Mouse (Mus musculus): ENCODE measurements around the gene Pde4b. TPM values are rescaled to one million over a fixed set of nuclear protein-coding genes. Genes with fewer than 3 reads are reported as not detected.

Gene Pde4b
- polyA plus RNA-seq, 1 experiment, result 11.5 TPM

DNA sequence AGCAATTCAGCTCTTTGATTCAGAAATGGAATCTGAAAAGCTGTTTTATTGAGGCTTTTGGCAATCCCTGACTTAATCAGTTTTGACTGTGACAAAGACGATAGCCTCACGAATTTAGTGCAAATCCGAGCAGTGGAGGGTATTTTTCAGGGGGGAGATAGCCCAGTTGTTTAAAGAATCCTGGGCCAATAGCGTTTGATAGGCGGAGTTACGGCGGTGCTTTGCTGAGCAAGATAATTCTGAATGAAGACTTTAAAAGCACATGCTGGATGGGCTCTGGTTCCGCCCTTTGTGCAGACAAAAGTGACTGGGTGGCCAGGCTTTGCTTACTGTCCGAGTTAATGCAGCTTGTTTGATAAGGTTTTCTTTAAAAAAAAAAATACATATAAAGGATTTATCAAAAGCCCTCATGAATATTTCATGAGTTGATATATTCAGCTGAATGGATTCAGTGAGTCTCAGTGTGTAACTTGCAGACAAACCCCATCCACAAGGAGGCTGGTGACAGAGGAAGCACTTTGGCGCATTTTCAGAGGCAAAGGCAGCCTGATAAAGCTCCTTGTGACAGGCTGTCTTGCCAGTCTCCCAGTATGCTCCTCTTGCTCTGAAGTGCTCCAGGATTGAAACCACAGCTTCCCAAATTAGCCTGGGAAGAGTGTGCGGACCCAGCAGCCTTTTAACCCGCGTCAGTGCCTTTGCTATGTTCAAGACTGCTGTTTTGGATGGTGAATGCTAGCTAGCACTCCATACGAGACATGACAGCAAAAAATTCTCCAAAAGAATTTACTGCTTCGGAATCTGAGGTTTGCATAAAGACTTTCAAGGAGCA lies 167.3 kb downstream of the Pde4b start:
- no peak overlapping the region for H3K27ac ChIP-seq (ENCODE audit: insufficient read depth, low read depth, low read length)
- no peaks in the 10 kb centered on the region for H3K36me3 ChIP-seq (ENCODE audit: control insufficient read depth, insufficient read depth, low read length)
- no peaks in the 10 kb centered on the region for H3K27me3 ChIP-seq (replicated peaks; ENCODE audit: control insufficient read depth, insufficient read depth, low read length)
- no peak overlapping the region for H3K4me3 ChIP-seq (ENCODE audit: insufficient read depth, low read depth, low read length)
- 11% methylated on average over 15 of the region's 15 CpGs for WGBS
- TF ChIP-seq CTCF (conservative IDR thresholded peaks at IDR 0.05; ENCODE audit: insufficient read depth, insufficient read length, low read depth, low read length), result no peak
- DNase-seq, result peak; percentile 10
- H3K4me1 ChIP-seq (ENCODE audit: control insufficient read depth, insufficient read depth, low read length), result no peaks in the 10 kb centered on the region

DNA sequence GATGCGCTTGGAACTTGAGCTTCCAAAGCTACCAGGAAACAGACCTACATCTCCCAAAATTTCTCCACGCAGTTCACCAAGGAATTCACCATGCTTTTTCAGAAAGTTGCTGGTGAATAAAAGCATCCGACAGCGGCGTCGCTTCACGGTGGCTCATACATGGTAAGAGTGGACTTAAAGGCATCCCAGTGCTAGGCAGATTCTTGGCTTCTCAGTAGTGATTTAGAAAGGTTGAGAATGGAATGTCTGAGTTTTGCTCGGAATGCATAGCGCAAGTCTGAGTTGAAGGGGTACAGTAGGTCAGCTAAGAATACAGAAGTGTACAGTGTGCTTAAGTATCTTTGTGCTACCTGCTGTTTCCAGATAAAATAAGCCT lies 167.9 kb downstream of the Pde4b start:
- Histone ChIP-seq H3K4me1 (ENCODE audit: control insufficient read depth, insufficient read depth, low read length) (no peaks in the 10 kb centered on the region), H3K27me3 (replicated peaks; ENCODE audit: control insufficient read depth, insufficient read depth, low read length) (no peaks in the 10 kb centered on the region), H3K27ac (ENCODE audit: insufficient read depth, low read depth, low read length) (no peak overlapping the region), H3K4me3 (ENCODE audit: insufficient read depth, low read depth, low read length) (no peak overlapping the region), H3K36me3 (ENCODE audit: control insufficient read depth, insufficient read depth, low read length) (no peaks in the 10 kb centered on the region)
- no peak for DNase-seq
- WGBS, result 40% methylated on average over 9 of the region's 9 CpGs
- TF ChIP-seq CTCF (conservative IDR thresholded peaks at IDR 0.05; ENCODE audit: insufficient read depth, insufficient read length, low read depth, low read length) (no peak), POLR2A (IDR thresholded peaks at IDR 0.05; ENCODE audit: low read depth, low read length) (no peak)

DNA sequence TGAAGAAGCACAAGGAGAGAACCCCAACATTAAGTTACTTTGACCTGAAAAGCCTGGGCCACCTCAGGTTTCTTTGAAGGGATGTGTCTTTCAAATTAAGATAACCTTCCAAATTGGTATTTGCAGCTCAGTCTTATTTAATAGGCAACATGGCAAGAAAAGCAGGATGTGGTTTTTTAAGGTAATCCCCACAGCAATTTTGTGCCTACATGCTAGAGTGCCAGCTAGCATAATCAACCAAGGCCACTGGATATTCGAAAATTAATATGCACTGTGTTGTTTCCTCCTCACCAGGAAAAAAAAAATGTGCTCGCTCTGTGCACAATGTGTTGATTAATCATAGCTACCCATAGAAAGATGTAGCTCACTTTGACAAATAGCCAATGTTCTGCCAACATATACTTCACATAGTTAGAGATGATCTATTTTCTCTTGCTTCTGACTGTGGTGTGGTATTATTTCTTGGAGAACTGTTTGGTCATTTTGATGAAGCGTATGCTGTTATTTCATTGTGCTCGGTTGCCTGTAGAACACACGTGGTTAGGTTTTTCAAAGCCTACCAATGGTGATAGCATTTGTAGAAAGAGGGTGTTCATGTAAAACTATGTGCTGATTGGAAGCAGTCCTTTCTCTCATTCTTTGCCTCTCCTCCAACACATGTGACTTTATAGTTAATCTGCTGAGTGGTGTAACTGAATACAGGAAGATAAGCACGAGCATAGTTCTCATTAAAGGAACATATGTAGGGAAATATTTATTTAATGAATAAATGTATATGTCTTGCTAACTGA lies 169.0 kb downstream of the Pde4b start:
- H3K36me3 ChIP-seq (ENCODE audit: control insufficient read depth, insufficient read depth, low read length), result no peaks in the 10 kb centered on the region
- no peaks in the 10 kb centered on the region for H3K4me1 ChIP-seq (ENCODE audit: control insufficient read depth, insufficient read depth, low read length)
- no peaks in the 10 kb centered on the region for H3K27me3 ChIP-seq (replicated peaks; ENCODE audit: control insufficient read depth, insufficient read depth, low read length)
- H3K4me3 ChIP-seq (ENCODE audit: insufficient read depth, low read depth, low read length), result no peak overlapping the region
- H3K27ac ChIP-seq (ENCODE audit: insufficient read depth, low read depth, low read length), result no peak overlapping the region
- WGBS, result 89% methylated on average over 6 of the region's 6 CpGs
- TF ChIP-seq POLR2A (IDR thresholded peaks at IDR 0.05; ENCODE audit: low read depth, low read length), result no peak
- no peak for TF ChIP-seq CTCF (conservative IDR thresholded peaks at IDR 0.05; ENCODE audit: insufficient read depth, insufficient read length, low read depth, low read length)
- DNase-seq, result no peak

DNA sequence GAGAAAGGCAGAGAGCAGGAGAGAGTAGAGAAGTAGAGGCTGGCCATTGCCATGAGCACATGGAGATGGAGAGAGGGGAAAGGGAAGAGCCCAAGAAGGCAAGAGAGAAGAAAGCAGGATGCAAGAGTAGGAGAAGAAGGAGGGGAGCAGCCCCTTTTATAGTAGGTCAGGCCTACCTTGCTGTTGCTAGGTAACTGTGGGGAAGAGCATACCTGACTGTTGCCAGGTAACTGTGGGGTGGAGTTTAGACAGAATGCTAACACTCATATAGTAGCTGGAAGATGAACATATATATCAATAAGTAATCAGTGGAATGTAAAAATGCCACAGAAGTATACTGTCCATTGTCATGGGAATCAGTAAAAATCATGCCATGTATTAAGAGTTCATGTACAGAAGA lies 172.9 kb downstream of the Pde4b start:
- Histone ChIP-seq H3K27me3 (replicated peaks; ENCODE audit: control insufficient read depth, insufficient read depth, low read length) (no peaks in the 10 kb centered on the region), H3K27ac (ENCODE audit: insufficient read depth, low read depth, low read length) (no peak overlapping the region), H3K4me3 (ENCODE audit: insufficient read depth, low read depth, low read length) (no peak overlapping the region), H3K4me1 (ENCODE audit: control insufficient read depth, insufficient read depth, low read length) (no peaks in the 10 kb centered on the region), H3K36me3 (ENCODE audit: control insufficient read depth, insufficient read depth, low read length) (no peaks in the 10 kb centered on the region)
- TF ChIP-seq CTCF (conservative IDR thresholded peaks at IDR 0.05; ENCODE audit: insufficient read depth, insufficient read length, low read depth, low read length) (no peak), POLR2A (IDR thresholded peaks at IDR 0.05; ENCODE audit: low read depth, low read length) (no peak)
- no peak for DNase-seq

DNA sequence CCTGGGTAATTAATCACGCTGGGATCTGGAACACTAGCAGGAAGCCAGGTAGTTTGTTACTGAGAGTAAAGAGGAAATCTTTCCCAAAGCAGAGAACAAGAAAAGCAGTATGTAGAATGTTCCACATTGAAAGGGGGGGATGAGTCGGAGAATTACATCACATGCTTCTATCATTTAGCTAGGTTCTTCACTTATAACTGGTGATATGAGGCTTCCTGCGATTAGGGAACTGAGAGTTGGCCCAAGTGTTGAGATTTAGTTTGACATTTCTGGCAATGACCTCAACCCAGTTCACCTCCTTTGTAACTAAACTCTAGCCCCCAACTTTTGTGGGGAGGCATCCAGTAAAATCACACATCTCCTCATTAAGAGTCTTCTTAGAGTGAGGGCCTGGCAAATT lies 185.0 kb downstream of the Pde4b start:
- H3K4me3 ChIP-seq (ENCODE audit: insufficient read depth, low read depth, low read length), result no peak overlapping the region
- no peaks in the 10 kb centered on the region for H3K36me3 ChIP-seq (ENCODE audit: control insufficient read depth, insufficient read depth, low read length)
- H3K27ac ChIP-seq (ENCODE audit: insufficient read depth, low read depth, low read length), result no peak overlapping the region
- WGBS, result 73% methylated on average over 3 of the region's 3 CpGs
- TF ChIP-seq POLR2A (IDR thresholded peaks at IDR 0.05; ENCODE audit: low read depth, low read length) (no peak), CTCF (conservative IDR thresholded peaks at IDR 0.05; ENCODE audit: insufficient read depth, insufficient read length, low read depth, low read length) (no peak)
- H3K4me1 ChIP-seq (ENCODE audit: control insufficient read depth, insufficient read depth, low read length), result no peaks in the 10 kb centered on the region
- H3K27me3 ChIP-seq (replicated peaks; ENCODE audit: control insufficient read depth, insufficient read depth, low read length), result no peaks in the 10 kb centered on the region
- DNase-seq, result no peak

DNA sequence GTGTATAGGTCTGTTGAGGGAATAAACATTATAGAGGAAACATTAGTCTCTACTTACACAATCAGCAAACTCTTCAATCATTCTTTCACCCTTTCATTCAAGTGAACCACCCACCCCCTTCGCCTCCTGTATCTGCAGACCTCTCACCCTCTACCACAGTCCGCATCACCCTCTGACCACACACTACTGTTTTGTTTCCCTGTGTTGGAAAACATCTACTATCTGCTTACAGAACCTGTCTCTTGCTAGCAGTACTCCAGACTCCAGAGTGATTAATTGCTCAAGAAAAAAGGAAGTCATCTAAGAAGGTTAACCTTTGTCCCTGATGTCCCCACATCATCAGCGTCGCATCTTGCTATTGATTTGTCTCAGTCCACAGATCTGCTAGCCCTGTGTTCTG lies 185.4 kb downstream of the Pde4b start:
- no peaks in the 10 kb centered on the region for H3K4me1 ChIP-seq (ENCODE audit: control insufficient read depth, insufficient read depth, low read length)
- no peak for TF ChIP-seq POLR2A (IDR thresholded peaks at IDR 0.05; ENCODE audit: low read depth, low read length)
- TF ChIP-seq CTCF (conservative IDR thresholded peaks at IDR 0.05; ENCODE audit: insufficient read depth, insufficient read length, low read depth, low read length), result no peak
- H3K4me3 ChIP-seq (ENCODE audit: insufficient read depth, low read depth, low read length), result no peak overlapping the region
- H3K27me3 ChIP-seq (replicated peaks; ENCODE audit: control insufficient read depth, insufficient read depth, low read length), result no peaks in the 10 kb centered on the region
- H3K27ac ChIP-seq (ENCODE audit: insufficient read depth, low read depth, low read length), result no peak overlapping the region
- no peak for DNase-seq
- WGBS, result 59% methylated on average over 4 of the region's 4 CpGs
- H3K36me3 ChIP-seq (ENCODE audit: control insufficient read depth, insufficient read depth, low read length), result no peaks in the 10 kb centered on the region

DNA sequence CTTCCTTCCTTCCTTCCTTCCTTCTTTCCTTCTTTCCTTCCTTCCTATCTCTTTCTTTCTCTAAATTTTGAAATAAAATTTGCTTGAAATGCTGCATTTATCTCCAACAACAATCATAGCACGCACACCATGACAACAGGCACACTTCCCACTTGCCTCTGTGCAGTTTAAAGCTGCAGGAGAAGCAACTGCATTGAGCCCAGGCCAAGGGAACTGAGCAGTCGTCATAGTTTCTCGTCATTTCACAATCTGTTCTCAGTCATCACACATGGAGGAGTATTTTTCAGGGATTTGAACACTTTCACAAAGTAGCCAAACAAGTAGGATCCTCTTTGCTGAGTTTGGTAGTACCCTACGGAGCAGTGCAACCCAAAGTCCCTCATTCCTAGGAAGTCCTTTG lies 188.4 kb downstream of the Pde4b start:
- no peak for DNase-seq
- 83% methylated on average over 4 of the region's 4 CpGs for WGBS
- Histone ChIP-seq H3K27me3 (replicated peaks; ENCODE audit: control insufficient read depth, insufficient read depth, low read length) (no peaks in the 10 kb centered on the region), H3K4me3 (ENCODE audit: insufficient read depth, low read depth, low read length) (no peak overlapping the region), H3K4me1 (ENCODE audit: control insufficient read depth, insufficient read depth, low read length) (no peaks in the 10 kb centered on the region), H3K36me3 (ENCODE audit: control insufficient read depth, insufficient read depth, low read length) (no peaks in the 10 kb centered on the region), H3K27ac (ENCODE audit: insufficient read depth, low read depth, low read length) (no peak overlapping the region)
- TF ChIP-seq CTCF (conservative IDR thresholded peaks at IDR 0.05; ENCODE audit: insufficient read depth, insufficient read length, low read depth, low read length) (no peak), POLR2A (IDR thresholded peaks at IDR 0.05; ENCODE audit: low read depth, low read length) (no peak)

Measured in kidney, adult 2 months (tissue).